Mouse (Mus musculus) E14TG2a.4 (cell line): ENCODE measurements around the gene Srd5a3.

Experiments used
- CTCF ChIP-seq: conservative IDR thresholded peaks from 2 replicates; pipeline ENCODE4 v1.5.1; 2014; ENCODE audit warnings: low read length
- NANOG ChIP-seq: IDR thresholded peaks from 2 replicates; pipeline ENCODE4 v1.6.1; 2014; ENCODE audit warnings: borderline replicate concordance, low read length, mixed read lengths
- POU5F1 ChIP-seq: IDR thresholded peaks from 2 replicates; pipeline ENCODE4 v1.6.1; 2014; ENCODE audit warnings: low read length, borderline replicate concordance

- TF ChIP-seq CTCF = no peak
- TF ChIP-seq POU5F1 = no peak
- TF ChIP-seq NANOG = no peak
Observed at GRCm38 (mm10) chr5:76115436-76116041, 24.5 kb upstream of the Srd5a3 start.
